Mouse (Mus musculus) E14TG2a.4 (cell line): ENCODE data around the gene Cyyr1.

ENCODE experiments used
- CTCF ChIP-seq: conservative IDR thresholded peaks from 2 replicates; pipeline ENCODE4 v1.5.1; 2014; ENCODE audit warnings: low read length
- POU5F1 ChIP-seq: IDR thresholded peaks from 2 replicates; pipeline ENCODE4 v1.6.1; 2014; ENCODE audit warnings: low read length, borderline replicate concordance

- TF ChIP-seq CTCF (no peak), POU5F1 (no peak)
Observed at GRCm38 (mm10) chr16:85386801-85387200, 166.4 kb downstream of the Cyyr1 start.
